Mouse (Mus musculus) liver (tissue): ENCODE data around the gene Grik3.

ENCODE experiments used
- DNase-seq: peaks from one replicate; pipeline ENCODE4 v3.0.0-alpha.2; 2020; ENCODE audit warnings: mixed read lengths

Gene Grik3

DNA sequence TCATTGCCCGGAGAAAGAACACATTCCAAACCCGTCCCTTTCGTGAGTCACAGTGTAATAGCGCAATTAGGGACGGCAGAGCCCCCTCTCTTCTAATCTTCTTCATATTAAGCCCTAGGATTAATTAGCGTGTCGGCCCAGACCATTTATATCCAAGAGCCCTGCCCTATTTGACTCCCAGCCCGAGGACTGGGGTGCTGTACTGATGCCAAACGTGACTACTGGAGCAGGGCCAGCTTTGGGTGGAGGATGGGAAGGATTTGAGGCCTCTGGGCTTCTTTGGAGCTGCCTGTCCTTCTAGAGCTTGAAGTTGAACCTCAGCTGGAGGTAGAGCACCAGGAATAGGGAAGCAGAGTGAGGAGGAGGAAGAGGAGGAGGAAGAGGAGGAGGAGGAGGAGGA is 2.2 kb downstream of the Grik3 start:
- DNase-seq, result no peak

GRCm38 (mm10) chr4:125493124-125493523 is 2.6 kb downstream of the Grik3 start:
- no peak for DNase-seq

DNA sequence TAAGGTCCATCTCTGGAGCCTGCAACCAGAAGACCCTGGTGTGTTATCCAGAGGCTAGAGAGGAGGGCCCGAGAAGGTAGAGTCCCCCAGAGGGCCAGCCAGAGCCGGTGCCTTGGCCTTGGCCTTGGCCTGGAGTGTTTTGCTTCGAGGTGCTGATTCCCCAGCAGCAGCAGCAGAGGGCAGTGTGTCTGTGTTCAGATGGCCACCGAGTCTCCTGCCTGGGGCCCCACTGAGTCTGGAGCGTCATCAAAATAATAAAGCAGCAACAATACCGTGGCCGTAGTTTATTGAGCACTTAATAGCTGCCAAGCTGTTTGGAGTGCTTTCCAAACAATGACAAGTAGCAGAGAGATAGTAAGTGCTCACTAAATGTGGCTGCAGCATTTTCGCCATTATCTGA is 5.0 kb downstream of the Grik3 start:
- DNase-seq, result no peak

- no peak for DNase-seq
Measured at GRCm38 (mm10) chr4:125497001-125497400, 6.5 kb downstream of the Grik3 start.

DNA sequence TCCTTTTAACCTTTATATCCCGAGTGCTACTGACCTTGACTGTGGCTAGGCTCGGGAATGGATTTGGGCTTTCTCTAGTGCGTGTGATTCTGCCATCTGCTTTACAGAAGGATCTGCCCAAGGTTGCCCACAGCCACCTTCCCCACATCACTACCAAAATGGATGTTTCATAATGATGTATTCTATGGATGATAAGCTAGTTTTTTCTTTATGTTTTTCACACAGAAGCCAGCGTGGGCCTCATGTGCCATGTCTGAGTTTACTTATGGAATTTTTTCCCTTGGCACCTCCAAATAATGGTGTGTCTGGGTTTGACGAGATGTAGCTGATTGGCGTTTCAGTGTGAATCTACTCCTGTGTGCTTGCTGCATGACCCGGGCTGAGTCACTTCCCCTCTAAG is 7.0 kb downstream of the Grik3 start:
- DNase-seq, result no peak

GRCm38 (mm10) chr4:125498866-125499265 is 8.4 kb downstream of the Grik3 start:
- no peak for DNase-seq

DNA sequence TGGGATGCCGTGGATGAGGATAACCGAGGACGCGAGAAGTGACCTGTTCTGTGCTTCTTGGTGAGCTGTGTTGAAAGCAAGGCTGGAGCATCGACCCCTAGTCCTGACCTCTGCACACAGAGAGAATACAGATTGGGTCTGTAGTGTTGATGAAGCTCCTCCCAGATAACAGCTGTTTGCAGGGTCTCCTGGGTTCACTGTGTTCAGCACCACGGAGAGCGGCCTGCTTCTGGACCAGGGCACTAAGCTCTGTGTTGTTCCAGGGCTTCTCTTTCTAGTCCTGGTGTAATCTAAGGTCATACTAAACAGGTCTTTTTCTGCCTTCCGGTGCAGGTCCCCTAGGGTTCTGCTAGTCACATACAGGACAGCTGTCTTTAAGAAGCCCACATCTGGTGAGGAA is 12.4 kb downstream of the Grik3 start:
- peak; percentile 54 for DNase-seq

DNA sequence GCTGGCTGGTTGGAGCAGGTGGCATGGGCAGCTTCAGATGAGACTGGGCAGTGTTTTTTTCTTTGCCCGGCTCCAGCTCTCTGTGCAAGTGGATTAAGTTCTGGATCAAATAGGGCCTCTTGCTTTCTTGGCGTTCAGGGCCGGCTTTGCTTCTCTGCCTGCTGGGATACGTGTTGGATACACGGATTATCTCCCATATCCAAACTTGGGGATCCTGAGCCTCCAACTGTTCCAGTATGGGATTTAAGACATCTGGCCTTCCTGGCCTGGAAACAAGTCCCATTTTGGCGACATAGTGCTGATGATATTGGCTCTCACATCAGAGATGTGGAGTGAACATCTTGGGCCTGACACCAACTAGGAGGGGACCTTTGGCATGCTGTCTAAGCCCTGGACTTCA is 21.9 kb downstream of the Grik3 start:
- no peak for DNase-seq

DNA sequence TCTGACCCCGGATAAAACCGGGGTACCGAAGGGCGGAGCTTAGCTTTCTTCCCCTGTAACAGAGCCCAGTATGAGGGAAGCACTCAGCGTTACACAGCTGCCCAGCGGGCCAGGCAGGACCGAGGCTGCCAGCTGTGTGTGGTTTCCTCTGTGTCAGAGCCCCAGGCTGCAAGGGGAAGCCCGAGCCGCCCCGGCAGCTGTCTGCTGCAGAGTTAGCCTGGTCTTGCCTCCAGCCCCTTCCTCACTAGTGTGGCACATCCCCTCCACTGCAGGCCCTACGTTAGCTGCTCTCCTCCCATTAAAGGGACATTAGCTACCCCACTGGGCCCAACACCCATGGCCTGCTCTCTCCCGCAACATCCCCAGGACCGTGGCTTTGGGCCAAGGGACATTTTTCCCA is 25.1 kb downstream of the Grik3 start:
- no peak for DNase-seq

GRCm38 (mm10) chr4:125516612-125517011 is 26.1 kb downstream of the Grik3 start:
- DNase-seq, result no peak

GRCm38 (mm10) chr4:125518861-125519260 is 28.4 kb downstream of the Grik3 start:
- no peak for DNase-seq

- DNase-seq, result no peak
Measured at GRCm38 (mm10) chr4:125522931-125523330, 32.4 kb downstream of the Grik3 start.

DNA sequence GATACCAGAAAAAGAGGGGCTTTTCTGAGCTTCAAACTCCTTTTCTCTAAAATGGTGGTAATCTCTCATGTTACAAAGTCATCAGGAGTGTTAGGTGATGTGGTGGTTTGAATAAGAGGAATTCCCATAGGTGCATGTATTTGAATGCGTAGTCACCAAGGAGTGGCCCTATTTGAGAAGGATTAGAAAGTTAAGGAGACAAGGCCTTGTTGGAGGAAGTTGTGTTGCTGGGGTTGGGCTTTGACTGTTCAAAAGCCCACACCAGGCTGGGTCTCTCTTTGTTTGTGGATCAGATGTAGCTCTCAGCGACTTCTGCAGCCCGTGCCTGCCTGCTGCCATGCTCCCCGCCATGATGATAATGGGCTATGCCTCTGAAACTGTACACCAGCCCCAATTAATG is 34.8 kb downstream of the Grik3 start:
- no peak for DNase-seq

- no peak for DNase-seq
Measured at GRCm38 (mm10) chr4:125526425-125526824, 35.9 kb downstream of the Grik3 start.

- DNase-seq, result no peak
Measured at GRCm38 (mm10) chr4:125533965-125534364, 43.5 kb downstream of the Grik3 start.

DNA sequence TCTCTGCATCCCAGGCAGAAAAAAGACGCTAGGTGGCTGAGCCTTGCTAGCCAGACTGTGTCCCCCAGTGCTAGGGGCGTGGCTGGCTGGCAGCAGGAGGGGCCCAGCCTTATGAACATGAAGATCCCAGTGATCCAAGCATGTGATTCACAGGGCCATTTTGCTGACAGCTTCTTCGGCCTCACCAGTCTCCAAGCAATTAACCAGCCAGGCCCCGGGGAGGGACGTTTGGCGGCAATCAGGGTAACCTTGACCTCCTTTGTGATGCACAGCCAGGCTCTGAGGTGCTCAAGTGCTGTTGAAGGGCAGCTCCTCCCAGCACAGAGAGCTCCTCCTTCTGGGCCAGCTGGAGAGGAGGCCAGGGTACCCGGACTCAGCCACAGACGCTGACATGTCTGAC is 43.9 kb downstream of the Grik3 start:
- DNase-seq, result no peak

DNA sequence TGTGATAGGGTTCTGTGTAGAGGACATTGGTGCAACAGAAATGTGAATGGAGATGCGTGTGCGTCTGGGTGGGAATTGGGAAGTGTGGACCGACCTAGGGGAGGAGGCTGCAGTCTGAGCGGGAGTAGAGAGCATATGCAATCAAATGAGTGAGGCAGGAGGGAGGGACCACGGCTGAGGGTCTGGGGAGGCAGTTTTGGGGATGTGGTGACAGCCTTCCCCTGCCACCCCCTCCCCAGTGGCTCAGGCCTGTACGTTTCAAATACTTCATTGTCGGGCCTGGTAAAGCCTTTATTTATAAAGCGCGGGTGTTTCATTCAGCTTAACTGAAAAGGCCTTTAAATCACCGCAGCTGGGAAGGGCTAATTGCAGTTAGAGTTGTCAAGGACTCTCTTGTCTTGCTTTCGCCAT is 44.5 kb downstream of the Grik3 start:
- DNase-seq, result no peak

DNA sequence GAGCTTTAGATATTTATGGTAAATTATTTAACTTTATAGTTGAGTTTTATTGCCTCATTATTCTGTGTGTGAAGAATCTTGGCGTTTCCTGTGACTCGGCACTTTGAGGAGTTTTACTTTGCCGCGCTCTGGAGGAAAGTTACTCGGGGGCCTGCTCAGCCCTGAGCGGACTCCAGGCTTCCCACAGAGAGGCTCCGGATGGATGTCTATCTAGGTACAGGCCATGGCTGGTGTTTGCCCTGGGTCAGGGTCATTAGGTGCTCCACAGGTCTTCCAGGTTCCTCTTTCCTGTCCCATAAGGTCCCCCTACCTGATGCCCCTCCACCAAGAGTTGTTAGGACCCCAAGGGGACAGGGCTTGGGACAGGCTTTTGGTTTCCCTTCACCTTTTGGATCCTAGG is 45.0 kb downstream of the Grik3 start:
- no peak for DNase-seq

DNA sequence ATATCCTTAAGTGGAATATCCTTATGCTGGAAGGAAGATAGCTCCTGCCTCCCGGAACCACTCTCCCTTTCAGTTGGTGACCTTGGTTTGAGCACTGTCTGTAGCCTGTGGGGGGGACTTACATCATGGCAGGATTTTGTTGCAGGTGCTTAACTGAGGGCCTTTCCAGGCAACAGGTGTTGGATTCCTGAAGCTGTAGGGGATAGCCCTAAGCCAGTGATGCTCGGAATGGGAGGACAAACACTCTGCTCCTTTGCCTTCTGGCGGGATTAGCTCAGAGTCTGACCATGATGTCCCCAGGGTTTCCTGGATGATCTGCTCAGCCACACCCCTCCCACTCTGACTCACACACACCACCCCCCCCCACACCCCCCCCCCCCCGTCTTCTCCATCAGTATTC is 45.5 kb downstream of the Grik3 start:
- DNase-seq, result no peak

GRCm38 (mm10) chr4:125538301-125538965 is 47.9 kb downstream of the Grik3 start:
- no peak for DNase-seq

- no peak for DNase-seq
Measured at GRCm38 (mm10) chr4:125539617-125540016, 49.1 kb downstream of the Grik3 start.

- DNase-seq, result no peak
Measured at GRCm38 (mm10) chr4:125543171-125543570, 52.7 kb downstream of the Grik3 start.

- no peak for DNase-seq
Measured at GRCm38 (mm10) chr4:125544947-125545767, 54.7 kb downstream of the Grik3 start.

GRCm38 (mm10) chr4:125545768-125546220 is 55.3 kb downstream of the Grik3 start:
- no peak for DNase-seq
